Mouse (Mus musculus) right cerebral cortex, postnatal 25 days (tissue): ENCODE measurements around the gene Slc17a9.
"Not testable (repeated sequence)": the region's sequence is repeated elsewhere in the genome, so short reads cannot be mapped to it uniquely, and the experiment has no call there.

ENCODE experiments used
- DNase-seq: peaks from one replicate; pipeline ENCODE4 v3.0.0; 2022

The Slc17a9 gene

GRCm38 (mm10) chr2:180710276-180711155 is 14.5 kb upstream of the Slc17a9 start:
- DNase-seq, result no peak

DNA sequence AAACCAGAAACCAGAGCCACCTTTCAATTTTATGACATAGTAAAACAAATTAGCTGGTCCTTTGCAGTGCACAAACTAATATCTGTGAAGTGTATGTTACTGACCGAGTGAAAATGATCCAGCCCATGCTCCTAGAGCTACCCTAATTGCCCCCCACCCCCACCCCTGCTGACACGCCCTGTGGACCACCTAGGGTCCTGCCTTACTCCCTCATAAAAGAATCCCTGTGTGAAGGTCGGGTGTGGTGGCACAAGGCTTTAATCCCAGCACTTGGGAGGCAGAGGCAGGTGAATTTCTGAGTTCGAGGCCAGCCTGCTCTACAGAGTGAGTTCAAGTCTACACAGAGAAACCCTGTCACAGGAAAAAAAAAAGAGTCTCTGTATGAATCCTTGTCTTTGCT is 13.5 kb upstream of the Slc17a9 start:
- no peak for DNase-seq

- no peak for DNase-seq
Measured at GRCm38 (mm10) chr2:180712037-180712689, 12.9 kb upstream of the Slc17a9 start.

- not testable (repeated sequence) for DNase-seq
Measured at GRCm38 (mm10) chr2:180722748-180723147, 2.3 kb upstream of the Slc17a9 start.

GRCm38 (mm10) chr2:180723865-180724264 is 1.2 kb upstream of the Slc17a9 start:
- DNase-seq, result no peak

GRCm38 (mm10) chr2:180725414-180725778 is 333 bp downstream of the Slc17a9 start:
- DNase-seq, result no peak

GRCm38 (mm10) chr2:180725856-180726629 is 980 bp downstream of the Slc17a9 start:
- no peak for DNase-seq

DNA sequence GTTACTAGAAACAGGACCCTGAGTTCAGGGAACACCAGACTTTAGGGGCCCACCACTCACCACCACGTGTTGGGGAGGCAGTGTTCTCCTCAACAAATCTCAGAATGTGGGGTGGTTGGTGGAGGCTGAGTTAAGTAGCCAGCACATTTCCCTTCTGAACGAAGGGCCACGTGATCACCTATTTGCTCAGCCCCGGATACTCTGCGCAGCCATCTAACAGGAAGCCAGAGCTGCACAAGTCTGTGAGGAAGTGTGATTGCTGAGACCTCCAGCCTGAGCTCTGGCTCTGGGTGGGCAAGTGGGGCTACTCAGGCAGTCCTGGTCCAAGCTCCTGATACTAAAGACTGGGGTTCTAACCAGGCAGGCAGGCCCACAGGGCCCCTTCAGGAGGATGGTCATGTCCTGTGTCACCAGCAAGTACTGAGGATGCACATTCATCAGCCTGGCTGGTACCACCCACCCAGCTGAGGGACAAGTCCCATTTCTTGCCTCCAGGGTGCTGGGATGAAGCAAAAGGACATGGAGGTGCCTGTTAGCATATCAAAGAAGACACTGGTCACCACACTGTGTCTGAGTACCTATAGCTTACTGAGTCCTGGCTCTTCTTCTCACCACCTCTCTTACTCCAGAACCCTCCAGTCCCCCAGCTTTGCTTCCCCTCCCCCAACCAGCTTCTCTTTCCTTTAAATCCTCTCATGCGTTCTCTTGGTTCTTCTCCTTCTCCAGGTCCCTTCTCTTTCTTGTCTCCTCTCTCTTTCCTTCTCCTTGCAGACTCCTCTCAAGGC is 1.8 kb downstream of the Slc17a9 start:
- no peak for DNase-seq

DNA sequence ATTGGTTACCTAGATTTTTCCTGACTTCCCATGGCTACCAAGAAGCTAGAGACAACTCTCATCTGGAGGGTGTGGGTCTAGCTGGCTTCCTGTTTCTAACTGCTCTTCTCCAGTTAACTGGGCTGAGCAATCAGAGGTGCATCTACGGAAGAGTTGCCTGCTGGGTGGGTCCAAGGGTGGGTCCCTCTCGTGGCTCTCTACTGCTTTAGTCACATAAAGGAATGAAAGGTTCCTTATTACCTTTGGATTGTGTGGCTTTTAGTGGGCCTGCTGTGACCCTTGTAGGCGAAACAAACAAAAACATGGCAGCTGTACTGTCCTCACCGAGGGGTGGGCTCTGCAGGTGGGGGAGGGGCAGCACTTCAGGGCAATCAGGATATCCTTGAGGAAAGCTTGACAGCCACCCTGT is 2.6 kb downstream of the Slc17a9 start:
- DNase-seq, result no peak

GRCm38 (mm10) chr2:180731036-180731435 is 6.0 kb downstream of the Slc17a9 start:
- no peak for DNase-seq

DNA sequence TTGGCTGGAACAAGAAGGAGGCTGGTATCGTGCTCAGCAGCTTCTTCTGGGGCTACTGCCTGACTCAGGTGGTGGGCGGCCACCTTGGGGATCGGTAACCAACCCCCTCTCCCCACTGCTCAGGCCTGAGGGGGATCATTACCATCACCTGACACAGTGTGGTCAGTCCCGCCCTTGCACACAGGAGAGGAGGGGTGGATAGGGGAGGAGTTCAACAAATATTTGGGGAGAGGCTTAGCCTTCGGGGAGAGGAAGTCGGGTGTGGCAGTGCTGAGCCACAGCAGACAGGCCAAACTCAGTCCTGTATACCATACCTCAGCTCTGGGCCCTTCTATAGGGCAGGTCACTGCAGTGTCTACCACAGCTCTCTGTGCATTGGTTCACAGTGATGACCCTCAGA is 6.9 kb downstream of the Slc17a9 start:
- DNase-seq, result no peak

GRCm38 (mm10) chr2:180735232-180735631 is 10.2 kb downstream of the Slc17a9 start:
- peak; percentile 10 for DNase-seq

DNA sequence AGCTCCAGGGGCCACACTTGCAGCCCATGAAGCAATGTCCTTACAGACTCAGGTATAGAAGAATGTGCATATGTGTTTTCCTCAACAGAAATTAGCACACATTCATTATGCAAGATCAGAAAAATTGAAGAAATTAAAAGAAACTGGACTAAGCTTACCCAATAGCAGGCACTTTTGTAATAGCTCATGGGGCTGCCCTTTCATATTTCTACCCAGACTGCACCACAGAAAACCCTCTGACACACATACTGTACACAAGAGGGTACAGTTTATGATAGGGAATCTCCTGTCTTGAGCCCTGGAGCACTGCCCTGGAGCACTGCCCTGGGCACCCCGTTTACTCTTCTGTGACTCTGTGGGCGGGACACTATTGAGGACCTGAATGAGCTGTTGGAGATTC is 12.9 kb downstream of the Slc17a9 start:
- no peak for DNase-seq

DNA sequence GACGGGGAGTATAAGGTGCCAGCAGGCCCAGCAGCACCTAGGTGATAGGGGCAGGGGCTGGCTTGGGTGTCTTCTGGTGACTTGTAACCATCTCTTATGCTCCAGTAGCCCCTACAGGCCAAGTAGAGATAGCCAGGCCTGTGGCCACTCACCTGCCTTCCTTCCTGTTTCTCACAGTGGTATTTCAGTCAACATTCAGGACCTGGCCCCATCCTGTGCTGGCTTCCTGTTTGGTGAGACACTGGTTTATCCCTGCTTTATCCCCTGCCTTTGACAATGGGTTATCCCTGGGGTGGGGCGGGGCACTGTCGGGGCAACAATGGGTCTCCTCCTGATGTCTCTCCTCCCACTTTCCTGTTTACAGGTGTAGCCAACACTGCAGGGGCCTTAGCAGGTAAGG is 15.3 kb downstream of the Slc17a9 start:
- no peak for DNase-seq

DNA sequence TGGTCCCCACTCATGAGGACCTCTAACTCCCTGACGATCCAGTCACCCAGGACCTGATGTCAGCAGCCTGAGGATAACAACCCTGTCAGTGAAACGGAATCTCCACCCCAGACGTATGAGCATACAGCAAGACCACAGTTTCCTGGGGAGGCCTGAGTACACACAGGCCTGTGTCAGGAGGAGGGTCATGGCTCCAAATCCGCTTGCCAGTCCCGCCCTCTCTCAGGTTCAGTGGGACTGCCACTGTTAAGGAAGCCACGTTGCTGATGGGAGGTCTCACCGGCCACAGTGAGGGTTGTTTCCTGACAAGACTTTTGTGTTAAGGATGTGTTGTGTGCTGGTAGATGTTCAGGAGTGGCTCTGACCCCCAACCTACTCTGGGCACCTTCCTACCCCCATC is 16.4 kb downstream of the Slc17a9 start:
- DNase-seq, result no peak

DNA sequence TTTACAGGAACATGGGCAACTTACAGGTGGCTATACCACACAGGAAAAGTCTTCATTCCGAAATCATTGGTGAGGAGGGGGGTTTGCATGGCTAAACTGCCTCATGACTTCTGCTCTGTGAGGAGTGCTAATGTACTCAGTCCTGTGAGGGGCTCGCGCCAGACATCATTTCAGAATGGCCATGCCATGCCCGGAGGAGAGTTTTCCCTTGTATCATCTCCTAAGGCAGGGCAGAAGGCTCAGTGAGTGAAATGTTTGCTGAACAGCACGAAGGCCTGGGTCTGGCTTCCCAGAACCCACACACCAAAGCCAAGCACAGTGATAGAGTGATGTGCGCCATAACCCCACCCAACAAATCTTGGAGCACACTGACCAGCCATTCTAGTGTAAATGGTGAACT is 17.8 kb downstream of the Slc17a9 start:
- DNase-seq, result no peak

GRCm38 (mm10) chr2:180743321-180743720 is 18.3 kb downstream of the Slc17a9 start:
- DNase-seq, result no peak

DNA sequence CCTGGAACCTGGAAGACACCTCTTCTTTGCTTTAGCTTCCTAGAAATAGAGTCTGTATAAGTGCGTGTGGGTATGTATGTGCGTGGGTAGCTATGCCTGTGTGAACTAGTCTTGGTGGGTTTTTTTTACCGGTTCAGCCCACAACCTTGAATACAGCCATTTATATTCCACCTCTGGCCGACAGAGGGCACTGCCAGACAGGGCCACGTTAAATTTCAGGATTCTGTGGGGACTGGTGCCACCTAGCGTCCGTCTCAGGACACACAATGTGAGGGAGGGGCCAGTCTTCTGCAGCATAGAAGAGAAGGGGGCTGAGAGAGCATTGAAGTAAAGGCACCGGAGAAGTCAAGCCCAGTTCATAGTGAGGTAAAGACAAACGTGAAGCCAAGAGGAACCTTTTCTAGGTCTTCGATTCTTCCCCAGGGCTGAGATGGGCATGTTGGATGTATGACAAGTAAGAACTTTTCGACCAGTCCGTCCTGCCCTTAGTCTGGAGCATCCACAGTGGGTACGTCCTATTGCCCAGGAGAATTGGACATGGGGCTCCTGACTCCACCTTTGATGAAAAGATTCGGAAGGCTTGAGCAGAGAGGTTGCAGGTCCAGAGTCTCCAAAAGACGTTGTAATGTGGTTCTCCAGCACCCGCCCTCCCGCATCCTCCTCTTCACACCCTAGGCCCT is 20.3 kb downstream of the Slc17a9 start:
- DNase-seq, result peak; percentile 79

DNA sequence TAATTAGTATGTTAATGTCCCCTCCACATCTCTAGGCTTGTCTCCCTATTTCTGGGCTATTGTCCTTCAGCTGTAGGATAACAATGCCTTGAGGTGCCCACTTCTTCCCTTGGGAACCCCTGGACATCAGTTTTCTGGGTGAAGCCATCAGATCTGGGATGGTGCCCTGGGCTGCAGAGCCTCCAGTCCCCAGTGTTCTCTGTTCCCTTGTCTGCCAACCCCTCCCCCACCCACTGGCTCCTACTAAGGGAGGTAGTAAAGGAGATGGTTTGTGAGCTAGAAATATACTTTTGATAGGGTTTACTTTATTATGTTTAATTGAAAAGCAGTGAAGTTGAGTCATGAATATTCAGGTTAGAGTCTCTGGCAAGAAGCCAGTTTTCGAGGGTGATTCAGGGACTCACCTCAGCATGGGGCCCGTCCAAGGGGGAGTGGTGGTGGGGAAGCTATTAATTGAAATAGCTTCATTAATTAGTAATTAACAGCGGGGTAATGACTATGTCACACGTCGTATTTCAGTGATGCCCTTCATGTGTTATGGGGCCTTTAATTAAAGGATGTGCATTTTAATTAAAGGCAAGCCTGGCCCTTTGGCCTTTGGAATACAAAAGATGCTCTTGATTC is 21.6 kb downstream of the Slc17a9 start:
- DNase-seq, result no peak

- DNase-seq, result no peak
Measured at GRCm38 (mm10) chr2:180748904-180749303, 23.8 kb downstream of the Slc17a9 start.

DNA sequence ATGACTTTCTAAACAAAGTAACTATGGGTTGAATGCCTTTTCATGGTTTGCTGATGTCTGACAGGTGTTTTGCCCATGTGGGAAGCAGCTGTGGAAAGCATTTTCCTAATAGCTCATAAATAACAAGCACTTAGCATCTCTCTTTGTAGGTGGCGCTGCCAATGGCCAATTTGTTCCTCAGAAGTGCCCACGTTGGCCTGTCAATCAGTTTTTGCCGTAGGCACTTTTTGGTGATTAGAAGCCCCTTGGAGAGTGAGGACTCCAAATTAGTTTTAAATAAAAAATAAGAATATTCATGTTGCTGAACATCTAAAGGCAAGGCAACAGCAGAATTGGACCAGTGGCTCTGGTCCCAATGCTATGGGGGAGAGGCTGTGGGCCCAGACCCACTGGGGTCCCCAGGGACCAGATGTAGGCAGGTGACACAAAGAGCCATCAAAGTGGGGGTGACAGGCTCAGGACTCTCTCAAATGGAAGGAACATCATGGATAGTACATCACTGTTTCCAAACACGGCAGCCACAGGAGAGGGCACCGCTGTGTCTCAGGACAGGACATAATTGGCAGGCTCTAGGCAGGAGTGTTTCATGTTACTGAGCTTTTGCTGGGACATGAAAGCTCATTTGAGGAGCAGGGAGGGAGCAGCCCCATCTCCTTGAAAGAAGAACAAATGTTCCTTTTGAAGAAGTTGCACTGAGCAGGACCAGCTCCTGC is 30.1 kb downstream of the Slc17a9 start:
- no peak for DNase-seq
